Mouse (Mus musculus): ENCODE measurements at regions not wholly inside any gene's neighbourhood (a gene's known extent, or its start where the extent isn't known, plus 50 kb on each side); places are given as distances from the start of the nearest gene placed in this dataset.
A peak's percentile ranks its signal among the peaks of the same experiment; 100 is the strongest.

- Histone ChIP-seq H3K4me1 (ENCODE audit: control insufficient read depth, insufficient read depth, low read length) (peaks cover 27% of the 10 kb centered on the region), H3K4me2 (replicated peaks; ENCODE audit: low read depth, low read length, severe bottlenecking) (no peak overlapping the region), H3K27me3 (ENCODE audit: control insufficient read depth, insufficient read depth, low read length) (peaks cover 3% of the 10 kb centered on the region; the same call in 1 of the 2 replicates), H3K27ac (replicated peaks; ENCODE audit: low read depth, low read length) (no peak overlapping the region), H3K4me3 (replicated peaks; ENCODE audit: low read length) (no peak overlapping the region), H3K36me3 (ENCODE audit: control insufficient read depth, insufficient read depth, low read length) (no peaks in the 10 kb centered on the region), H3K9ac (ENCODE audit: low read depth, low read length, severe bottlenecking) (no peak overlapping the region), H3K9me3 (ENCODE audit: control insufficient read depth, low read length) (peaks cover 4% of the 10 kb centered on the region; the same call in 1 of the 2 replicates)
- no peak for TF ChIP-seq POLR2A (IDR thresholded peaks at IDR 0.05; ENCODE audit: borderline replicate concordance, extremely low read depth, insufficient read depth, insufficient read length)
- 25% methylated on average over 11 of the region's 11 CpGs for WGBS
- ATAC-seq (ENCODE audit: low FRiP score, low read depth) (peak; percentile 50), DNase-seq (ENCODE audit: low spot score) (no peak)
Observed at GRCm38 (mm10) chr5:119415835-119416234, 254.6 kb upstream of the Tbx3 start.

GRCm38 (mm10) chr5:119418486-119418885 is 252.0 kb upstream of the Tbx3 start:
- peak; percentile 71 for ATAC-seq (ENCODE audit: low FRiP score, low read depth)
- H3K9ac ChIP-seq (ENCODE audit: low read depth, low read length, severe bottlenecking) = no peak overlapping the region
- no peak overlapping the region for H3K4me3 ChIP-seq (replicated peaks; ENCODE audit: low read length)
- H3K27me3 ChIP-seq (ENCODE audit: control insufficient read depth, insufficient read depth, low read length) = no peaks in the 10 kb centered on the region; the same call in 1 of the 2 replicates
- peaks cover 4% of the 10 kb centered on the region; the same call in 1 of the 2 replicates for H3K9me3 ChIP-seq (ENCODE audit: control insufficient read depth, low read length)
- no peak overlapping the region for H3K4me2 ChIP-seq (replicated peaks; ENCODE audit: low read depth, low read length, severe bottlenecking)
- peaks cover 23% of the 10 kb centered on the region for H3K4me1 ChIP-seq (ENCODE audit: control insufficient read depth, insufficient read depth, low read length)
- DNase-seq (ENCODE audit: low spot score) = peak; percentile 81
- no peak overlapping the region for H3K27ac ChIP-seq (replicated peaks; ENCODE audit: low read depth, low read length)
- 22% methylated on average over 5 of the region's 5 CpGs for WGBS
- no peaks in the 10 kb centered on the region for H3K36me3 ChIP-seq (ENCODE audit: control insufficient read depth, insufficient read depth, low read length)
- TF ChIP-seq POLR2A (IDR thresholded peaks at IDR 0.05; ENCODE audit: borderline replicate concordance, extremely low read depth, insufficient read depth, insufficient read length) = no peak

DNA sequence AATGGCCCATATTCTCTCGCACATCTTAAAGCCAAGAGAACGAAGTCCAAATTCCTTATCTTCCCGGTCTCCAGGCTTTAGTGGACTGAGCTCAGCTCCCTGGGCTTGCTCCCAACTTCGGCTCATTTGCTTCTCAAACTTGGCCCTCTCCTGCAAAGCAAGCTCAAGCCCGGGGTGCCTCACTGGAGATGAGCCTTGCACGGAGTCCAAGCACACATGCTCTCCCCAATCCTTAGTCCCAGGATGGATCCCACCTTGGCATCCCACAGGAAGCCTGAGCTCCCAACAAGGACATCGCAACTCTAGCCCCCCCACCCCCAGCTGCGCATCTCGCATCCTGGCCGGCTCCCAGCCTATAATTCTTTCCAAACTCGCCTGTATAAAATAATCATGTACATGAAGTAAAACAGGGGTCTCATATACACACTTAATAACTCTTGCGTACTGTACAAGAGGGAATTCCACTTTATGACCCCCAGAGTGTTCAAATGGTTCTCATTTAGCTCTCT is 242.9 kb upstream of the Tbx3 start:
- Histone ChIP-seq H3K9ac (ENCODE audit: low read depth, low read length, severe bottlenecking) (no peak overlapping the region), H3K4me3 (replicated peaks; ENCODE audit: low read length) (no peak overlapping the region), H3K4me2 (replicated peaks; ENCODE audit: low read depth, low read length, severe bottlenecking) (no peak overlapping the region), H3K4me1 (ENCODE audit: control insufficient read depth, insufficient read depth, low read length) (peaks cover 5% of the 10 kb centered on the region), H3K9me3 (ENCODE audit: control insufficient read depth, low read length) (peaks cover 7% of the 10 kb centered on the region; the same call in 1 of the 2 replicates), H3K27me3 (ENCODE audit: control insufficient read depth, insufficient read depth, low read length) (peaks cover 8% of the 10 kb centered on the region; the same call in 1 of the 2 replicates), H3K27ac (replicated peaks; ENCODE audit: low read depth, low read length) (no peak overlapping the region), H3K36me3 (ENCODE audit: control insufficient read depth, insufficient read depth, low read length) (no peaks in the 10 kb centered on the region)
- TF ChIP-seq POLR2A (IDR thresholded peaks at IDR 0.05; ENCODE audit: borderline replicate concordance, extremely low read depth, insufficient read depth, insufficient read length) = no peak
- DNase-seq (ENCODE audit: low spot score) (peak; percentile 82), ATAC-seq (ENCODE audit: low FRiP score, low read depth) (peak; percentile 82)
- WGBS = 36% methylated on average over 12 of the region's 12 CpGs

DNA sequence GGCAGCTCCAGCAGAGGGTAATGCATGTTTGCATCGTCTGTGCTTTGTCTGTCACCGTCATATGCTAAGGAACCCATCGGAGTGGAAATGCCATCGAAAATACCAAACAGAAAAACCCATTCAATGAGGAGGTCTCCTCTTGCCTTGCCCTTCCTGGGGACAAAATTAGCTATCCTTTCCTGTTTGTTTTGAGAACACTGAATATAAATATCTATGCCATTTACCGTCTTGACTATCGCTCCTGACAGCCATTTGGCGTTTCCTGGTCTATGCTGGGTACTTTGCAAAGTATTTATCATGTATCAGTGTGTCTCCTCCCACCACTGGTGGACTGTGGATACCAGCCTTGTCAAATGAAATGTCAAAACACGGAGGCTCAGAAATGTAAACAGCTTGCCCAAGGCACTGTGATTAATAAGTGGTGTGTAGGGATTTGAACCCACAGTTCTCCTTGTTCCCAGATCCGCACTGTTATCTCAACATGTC is 239.2 kb upstream of the Tbx3 start:
- Histone ChIP-seq H3K4me3 (replicated peaks; ENCODE audit: low read length) (no peak overlapping the region), H3K9me3 (ENCODE audit: control insufficient read depth, low read length) (peaks cover 7% of the 10 kb centered on the region; the same call in 1 of the 2 replicates), H3K4me2 (replicated peaks; ENCODE audit: low read depth, low read length, severe bottlenecking) (no peak overlapping the region), H3K27ac (replicated peaks; ENCODE audit: low read depth, low read length) (no peak overlapping the region), H3K36me3 (ENCODE audit: control insufficient read depth, insufficient read depth, low read length) (no peaks in the 10 kb centered on the region), H3K27me3 (ENCODE audit: control insufficient read depth, insufficient read depth, low read length) (peaks cover 1% of the 10 kb centered on the region; the same call in 1 of the 2 replicates), H3K9ac (ENCODE audit: low read depth, low read length, severe bottlenecking) (no peak overlapping the region), H3K4me1 (ENCODE audit: control insufficient read depth, insufficient read depth, low read length) (peaks cover 5% of the 10 kb centered on the region)
- no peak for DNase-seq (ENCODE audit: low spot score)
- TF ChIP-seq POLR2A (IDR thresholded peaks at IDR 0.05; ENCODE audit: borderline replicate concordance, extremely low read depth, insufficient read depth, insufficient read length) = no peak
- no peak for ATAC-seq (ENCODE audit: low FRiP score, low read depth)
- WGBS = 90% methylated on average over 9 of the region's 9 CpGs

DNA sequence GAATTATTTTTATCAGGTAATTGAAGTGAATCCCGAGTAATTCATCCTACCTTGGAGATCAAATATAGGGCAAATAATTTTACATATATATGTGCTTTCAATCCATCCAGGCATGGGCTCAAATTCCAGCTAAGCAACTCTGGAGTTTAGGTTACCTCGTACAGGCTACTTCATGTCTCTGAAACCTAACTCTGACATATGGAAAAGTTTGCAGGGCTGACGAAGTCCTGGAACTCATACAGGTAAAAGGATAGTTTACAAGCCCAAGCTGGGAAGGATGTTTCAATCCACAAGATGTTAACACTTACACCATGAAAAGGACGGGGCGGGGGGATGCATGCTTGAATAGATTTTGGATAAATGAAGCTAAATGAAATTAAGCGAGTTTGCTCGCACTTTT is 235.9 kb upstream of the Tbx3 start:
- DNase-seq (ENCODE audit: low spot score) (no peak), ATAC-seq (ENCODE audit: low FRiP score, low read depth) (no peak)
- H3K27ac ChIP-seq (replicated peaks; ENCODE audit: low read depth, low read length) = no peak overlapping the region
- H3K4me1 ChIP-seq (ENCODE audit: control insufficient read depth, insufficient read depth, low read length) = no peaks in the 10 kb centered on the region
- no peaks in the 10 kb centered on the region for H3K36me3 ChIP-seq (ENCODE audit: control insufficient read depth, insufficient read depth, low read length)
- no peak overlapping the region for H3K4me3 ChIP-seq (replicated peaks; ENCODE audit: low read length)
- no peak overlapping the region for H3K9ac ChIP-seq (ENCODE audit: low read depth, low read length, severe bottlenecking)
- TF ChIP-seq POLR2A (IDR thresholded peaks at IDR 0.05; ENCODE audit: borderline replicate concordance, extremely low read depth, insufficient read depth, insufficient read length) = no peak
- WGBS = 40% methylated on average over 7 of the region's 7 CpGs
- H3K27me3 ChIP-seq (ENCODE audit: control insufficient read depth, insufficient read depth, low read length) = no peaks in the 10 kb centered on the region
- H3K4me2 ChIP-seq (replicated peaks; ENCODE audit: low read depth, low read length, severe bottlenecking) = no peak overlapping the region
- 0 out of 2 replicates have a peak, but pooled peaks cover 4% of the 10 kb centered on the region for H3K9me3 ChIP-seq (ENCODE audit: control insufficient read depth, low read length)

Data from limb, embryonic 14.5 days (tissue).